Mouse (Mus musculus) regulatory T cell (primary cell): ENCODE results near the gene Barhl1.

ENCODE experiments used
- in situ Hi-C: fragments of 300-600 bp; cut with MboI, MseI; formaldehyde crosslinking; loops from one replicate; pipeline ENCODE4 v1.15.1; 2025; ENCODE audit warnings: high pct_unique_total_duplicates

Barhl1 gene

GRCm38 (mm10) chr2:28912039-28912700 is 4.3 kb downstream of the Barhl1 start:
- in situ Hi-C loops = no loop called here

- in situ Hi-C loops = no loop called here
Measured at GRCm38 (mm10) chr2:28911331-28912038, 5.0 kb downstream of the Barhl1 start.

GRCm38 (mm10) chr2:28910877-28911276 is 5.6 kb downstream of the Barhl1 start:
- in situ Hi-C loops = no loop called here

GRCm38 (mm10) chr2:28909818-28910710 is 6.4 kb downstream of the Barhl1 start:
- in situ Hi-C loops = no loop called here

GRCm38 (mm10) chr2:28909186-28909817 is 7.2 kb downstream of the Barhl1 start:
- in situ Hi-C loops = no loop called here

- in situ Hi-C loops = no loop called here
Measured at GRCm38 (mm10) chr2:28908389-28909153, 7.9 kb downstream of the Barhl1 start.

- in situ Hi-C loops = no loop called here
Measured at GRCm38 (mm10) chr2:28907691-28908388, 8.6 kb downstream of the Barhl1 start.

GRCm38 (mm10) chr2:28905561-28905960 is 10.9 kb downstream of the Barhl1 start:
- in situ Hi-C loops = no loop called here

GRCm38 (mm10) chr2:28904786-28905185 is 11.7 kb downstream of the Barhl1 start:
- in situ Hi-C loops = no loop called here

- in situ Hi-C loops = no loop called here
Measured at GRCm38 (mm10) chr2:28903871-28904270, 12.6 kb downstream of the Barhl1 start.

- in situ Hi-C loops = no loop called here
Measured at GRCm38 (mm10) chr2:28902291-28902690, 14.2 kb downstream of the Barhl1 start.

GRCm38 (mm10) chr2:28897340-28897899 is 19.0 kb downstream of the Barhl1 start:
- in situ Hi-C loops = no loop called here

- in situ Hi-C loops = no loop called here
Measured at GRCm38 (mm10) chr2:28895876-28896275, 20.6 kb downstream of the Barhl1 start.

- in situ Hi-C loops = no loop called here
Measured at GRCm38 (mm10) chr2:28893526-28893925, 22.9 kb downstream of the Barhl1 start.

GRCm38 (mm10) chr2:28892796-28893195 is 23.7 kb downstream of the Barhl1 start:
- in situ Hi-C loops = no loop called here

GRCm38 (mm10) chr2:28884914-28885313 is 31.6 kb downstream of the Barhl1 start:
- in situ Hi-C loops = no loop called here

- in situ Hi-C loops = no loop called here
Measured at GRCm38 (mm10) chr2:28882826-28883485, 33.5 kb downstream of the Barhl1 start.

- in situ Hi-C loops = no loop called here
Measured at GRCm38 (mm10) chr2:28882047-28882446, 34.4 kb downstream of the Barhl1 start.

GRCm38 (mm10) chr2:28881275-28881674 is 35.2 kb downstream of the Barhl1 start:
- in situ Hi-C loops = no loop called here

- in situ Hi-C loops = no loop called here
Measured at GRCm38 (mm10) chr2:28875554-28875953, 40.9 kb downstream of the Barhl1 start.
